Mouse (Mus musculus): ENCODE measurements around the gene Ndufs1.
A peak's percentile ranks its signal among the peaks of the same experiment; 100 is the strongest.
"Not testable (repeated sequence)": the region's sequence is repeated elsewhere in the genome, so short reads cannot be mapped to it uniquely, and the experiment has no call there.

The Ndufs1 gene

DNA sequence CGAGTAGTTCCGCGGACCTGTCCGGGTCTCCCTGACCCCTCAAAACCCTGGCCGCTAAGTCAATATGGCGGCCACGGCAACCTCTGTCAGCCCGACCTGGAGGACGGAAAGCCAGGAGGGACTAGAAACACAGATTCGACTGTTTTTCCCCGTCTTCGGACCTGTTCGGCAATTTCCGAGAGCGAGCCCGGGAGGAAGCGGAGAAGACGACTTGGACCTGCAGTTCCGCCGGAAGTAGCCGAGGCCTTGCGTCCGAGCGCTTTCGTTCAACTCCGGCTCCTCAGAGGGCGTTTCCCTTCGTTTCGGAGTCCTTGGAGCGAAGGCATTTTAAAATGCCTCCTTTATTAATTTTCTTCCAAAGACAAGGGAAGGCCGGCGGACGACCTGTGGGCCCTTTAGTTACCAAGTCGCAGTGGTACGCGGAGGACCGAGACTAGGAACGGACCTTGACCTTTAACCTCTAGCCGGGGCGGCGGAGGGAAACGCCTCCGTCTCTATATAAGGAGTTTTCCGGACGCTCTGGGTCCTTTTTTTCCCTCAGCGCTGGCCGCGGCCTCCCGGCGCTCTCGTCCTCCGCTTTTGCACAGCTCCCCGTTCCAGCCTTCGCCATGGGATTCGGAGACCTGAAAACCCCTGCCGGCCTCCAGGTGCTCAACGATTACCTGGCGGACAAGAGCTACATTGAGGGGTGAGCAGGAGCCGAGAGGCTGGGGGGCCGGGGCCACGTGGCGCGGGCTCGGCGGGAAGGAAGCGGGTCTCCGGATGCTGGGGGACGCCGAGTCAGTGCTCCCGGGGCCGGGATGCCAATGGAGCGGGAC lies at the start of gene Ndufs1, which contains the start of gene Eef1b2:
Gene Ndufs1 (minus strand): TSS at position 230 of the 818 bp plus-strand sequence.
Gene Eef1b2 (plus strand): TSS at position 222 of the 818 bp plus-strand sequence.
- DNase-seq (ENCODE audit: low spot score in 2 of 2): peak; percentile 97 to 99

DNA sequence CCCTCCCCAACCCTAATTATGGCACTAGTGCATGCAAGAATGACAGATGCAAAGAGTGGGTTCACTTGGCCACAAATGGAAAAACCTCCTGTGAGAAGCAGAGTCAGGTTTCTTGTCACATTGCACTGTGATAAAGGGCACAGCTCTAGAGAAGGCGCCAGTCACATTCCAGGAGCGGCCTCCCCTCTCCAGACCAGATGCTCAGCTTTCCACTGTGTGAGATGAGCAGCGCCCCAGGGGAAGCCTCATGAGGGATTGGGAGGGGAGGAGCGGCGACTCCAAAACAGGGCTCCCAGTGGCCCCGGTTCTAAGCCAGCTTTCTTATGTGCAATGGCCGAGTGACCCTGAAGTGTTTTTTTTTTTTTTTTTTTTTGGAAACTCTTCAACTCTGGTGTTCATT lies 49.3 kb upstream of the Ndufs1 start:
- no peak for DNase-seq (ENCODE audit: low spot score in 2 of 2)

DNA sequence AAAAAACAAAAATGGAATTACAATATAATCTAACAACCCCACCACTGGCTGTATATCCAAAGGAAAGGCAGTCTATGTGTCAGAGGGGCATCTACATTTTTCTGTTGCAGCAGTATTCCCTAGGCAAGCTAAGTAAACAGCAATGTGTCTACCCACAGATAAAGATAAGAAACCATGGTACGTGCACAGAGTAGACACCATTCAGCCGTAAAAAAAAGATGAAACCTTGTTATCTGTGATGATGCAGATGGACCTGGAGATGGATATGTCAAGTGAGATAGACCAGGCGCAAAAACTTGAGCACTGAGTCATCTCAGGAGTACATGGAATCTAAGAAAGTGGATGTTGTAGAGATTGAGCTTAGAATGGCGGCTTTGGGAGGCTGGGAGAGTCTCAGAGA lies 48.4 kb upstream of the Ndufs1 start:
- DNase-seq (ENCODE audit: low spot score in 2 of 2): no peak

DNA sequence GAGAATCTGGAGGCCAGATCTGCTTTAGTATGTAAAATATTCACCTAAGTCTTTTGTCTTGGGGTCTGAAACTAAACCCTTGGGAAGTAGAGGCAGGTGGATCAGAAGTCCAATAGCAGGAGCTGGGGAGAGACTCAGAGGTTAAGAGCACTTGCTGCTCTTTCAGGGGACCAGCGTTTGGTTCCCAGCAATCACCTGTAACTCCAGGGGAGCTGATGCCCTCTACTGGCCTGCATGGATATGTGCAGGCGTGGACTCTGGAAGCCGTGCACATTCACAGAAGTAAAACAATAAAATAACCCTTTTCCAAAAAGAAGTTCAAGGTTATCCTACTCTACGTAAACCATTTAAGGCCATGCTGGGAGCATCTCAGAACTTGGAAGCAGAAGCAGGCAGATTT lies 42.6 kb upstream of the Ndufs1 start:
- DNase-seq (ENCODE audit: low spot score in 2 of 2): no peak

DNA sequence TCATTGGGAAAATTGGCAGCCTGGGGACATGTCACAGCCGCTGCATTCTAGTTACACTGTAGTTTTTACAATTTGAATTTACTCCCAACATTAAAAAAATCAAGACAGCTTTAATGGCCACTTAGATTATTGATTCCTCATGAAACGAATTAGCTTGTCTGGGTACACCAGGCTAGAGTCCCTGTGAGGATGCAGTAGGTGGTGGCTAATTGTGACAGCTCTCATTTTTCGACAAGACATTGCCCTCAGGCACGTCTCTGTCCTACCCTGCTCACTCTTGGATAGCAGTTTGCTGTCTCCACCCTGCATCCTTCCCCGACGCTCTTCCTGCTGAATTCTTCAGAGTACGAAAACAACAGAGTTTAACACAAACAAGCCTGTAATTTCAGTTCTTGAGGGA lies 38.0 kb upstream of the Ndufs1 start:
- DNase-seq (ENCODE audit: low spot score in 2 of 2): no peak

DNA sequence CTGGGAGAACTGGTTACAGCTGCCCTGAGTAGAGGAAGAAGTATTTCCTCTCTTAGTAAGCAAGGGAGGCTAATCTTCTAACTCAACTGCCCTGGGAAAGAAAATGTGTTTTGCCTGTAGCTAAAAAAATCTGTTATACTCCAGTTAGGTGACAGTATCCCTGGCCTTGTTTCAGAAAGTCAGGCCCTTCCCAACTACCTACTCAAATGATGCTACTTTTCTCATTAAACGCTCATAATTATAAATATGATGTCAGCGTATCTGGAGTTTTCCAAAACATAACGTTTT lies 37.6 kb upstream of the Ndufs1 start, which contains the start of gene Gpr1:
Gene Gpr1 (minus strand): TSS at position 273 of the 288 bp plus-strand sequence.
- DNase-seq (ENCODE audit: low spot score in 2 of 2): no peak

DNA sequence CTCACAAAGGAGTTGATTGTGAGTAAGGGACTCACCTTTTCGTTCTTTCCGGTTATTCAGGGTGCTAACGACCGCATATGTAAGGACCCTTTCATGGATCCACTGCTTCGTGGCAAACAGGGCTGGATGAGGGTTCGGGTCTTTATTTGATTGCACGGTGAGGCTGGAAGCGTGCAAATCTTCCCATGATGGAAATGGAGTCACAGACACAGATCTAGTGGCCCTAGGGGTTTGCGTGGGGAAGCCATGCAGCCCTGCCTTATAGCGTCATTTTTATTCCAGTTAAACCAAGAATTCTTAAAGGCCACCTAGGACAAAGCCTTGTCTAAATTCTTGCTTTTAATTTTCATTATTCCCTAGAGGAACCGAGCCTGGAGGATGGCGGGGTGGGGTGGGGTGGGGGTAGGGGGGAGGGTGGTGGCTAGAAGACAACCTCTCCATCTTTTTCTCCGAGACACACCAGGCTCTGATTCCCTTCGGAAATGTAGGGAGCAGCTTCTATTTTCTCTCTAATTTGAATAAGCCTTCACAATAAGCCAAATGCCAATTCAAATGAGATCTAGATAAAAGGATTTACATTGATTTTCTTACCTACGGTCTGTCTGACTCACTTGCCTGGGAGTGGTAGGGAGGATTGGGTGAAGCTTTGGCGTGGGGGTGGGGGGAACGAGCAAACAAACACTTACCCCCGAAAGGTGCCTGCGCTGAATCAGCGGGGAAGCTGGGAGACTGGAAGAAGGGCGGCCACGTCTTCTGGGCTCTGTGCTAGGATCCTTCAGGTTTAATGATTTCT lies 37.0 kb upstream of the Ndufs1 start:
- no peak for DNase-seq (ENCODE audit: low spot score in 2 of 2)

DNA sequence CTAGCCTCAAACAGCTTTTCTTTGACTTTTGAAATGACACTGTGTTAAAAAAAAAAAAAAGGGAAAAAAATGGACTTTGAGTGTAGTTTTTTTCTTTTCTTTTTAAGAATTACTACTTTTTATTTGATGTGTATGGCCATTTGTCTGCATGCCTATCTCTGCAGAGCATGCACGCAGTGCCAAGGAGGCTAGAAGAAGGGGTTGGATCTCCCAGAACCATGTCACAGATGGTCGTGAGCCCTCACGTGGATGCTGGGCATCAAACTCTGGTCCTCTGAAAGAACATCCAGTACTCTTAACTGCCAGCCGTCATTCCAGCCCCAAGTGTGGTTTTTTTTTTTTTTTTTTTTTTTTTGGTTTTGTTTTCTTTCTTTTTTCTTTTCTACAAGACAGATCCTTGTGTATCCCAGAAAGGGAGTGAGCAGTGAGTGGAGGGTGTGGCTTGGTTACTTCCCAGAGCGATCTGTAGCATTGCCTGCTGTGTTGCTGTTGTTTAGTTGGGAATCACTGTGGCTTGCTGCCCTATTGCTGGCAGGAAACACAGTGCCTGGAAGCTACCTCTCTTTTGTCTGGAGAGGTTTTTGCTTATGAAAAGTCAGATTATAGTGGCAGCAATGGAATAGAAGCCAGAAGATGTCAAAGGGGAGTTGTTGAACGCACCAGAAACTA lies 33.4 kb upstream of the Ndufs1 start:
- DNase-seq (ENCODE audit: low spot score in 2 of 2): no peak

DNA sequence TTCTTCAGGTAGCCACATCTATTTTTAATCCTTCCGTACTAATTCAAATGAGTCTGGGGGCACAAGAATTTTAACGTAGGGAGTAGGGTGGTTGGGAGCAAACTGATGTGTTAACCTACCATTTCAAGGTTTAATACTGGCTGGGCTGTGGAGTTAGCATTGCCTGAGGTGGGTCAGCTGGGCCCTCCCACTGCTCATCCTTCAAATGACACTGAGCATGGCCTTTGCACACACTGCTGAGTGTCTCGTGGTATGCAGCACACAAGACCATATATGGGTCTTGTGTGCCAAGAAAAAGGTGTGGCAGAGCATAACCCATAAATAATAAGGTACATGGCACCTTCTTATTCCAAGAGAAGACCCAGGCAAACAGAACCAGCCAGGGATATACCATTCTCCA lies 31.0 kb upstream of the Ndufs1 start:
- no peak for DNase-seq (ENCODE audit: low spot score in 2 of 2)

DNA sequence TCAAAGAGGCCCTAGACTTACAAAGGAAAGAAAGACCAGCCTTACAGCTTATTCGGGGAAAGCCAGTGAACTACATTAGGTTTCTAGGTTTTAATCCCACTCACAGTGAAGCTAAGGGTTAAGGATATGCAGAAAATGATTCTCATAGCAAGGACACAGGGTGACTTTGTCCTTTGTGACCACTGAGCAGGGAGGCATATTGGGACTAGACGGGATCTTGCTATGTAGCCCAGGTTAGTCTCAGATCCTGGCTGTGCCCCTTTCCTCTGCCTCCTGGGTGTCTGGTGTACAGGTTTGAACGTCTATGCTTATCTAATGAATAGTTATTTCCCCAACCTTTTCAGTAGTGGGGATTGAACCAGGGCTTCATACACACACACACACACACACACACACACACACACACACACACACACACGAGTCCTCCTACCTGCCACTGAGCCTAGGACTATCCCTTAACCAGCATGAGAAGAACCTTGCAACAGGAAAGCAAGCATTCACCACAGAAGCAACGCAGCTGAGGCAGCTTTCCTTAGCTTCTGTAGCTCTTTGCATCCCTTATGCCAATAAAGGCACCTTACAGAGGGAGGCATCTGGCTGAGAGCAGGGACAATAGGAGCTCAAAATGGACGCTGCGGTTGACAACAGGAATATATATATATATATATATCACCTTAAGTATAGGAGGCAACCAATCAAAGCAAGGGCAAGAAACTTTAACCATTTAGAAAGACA lies 28.2 kb upstream of the Ndufs1 start:
- DNase-seq (ENCODE audit: low spot score in 2 of 2): no peak

DNA sequence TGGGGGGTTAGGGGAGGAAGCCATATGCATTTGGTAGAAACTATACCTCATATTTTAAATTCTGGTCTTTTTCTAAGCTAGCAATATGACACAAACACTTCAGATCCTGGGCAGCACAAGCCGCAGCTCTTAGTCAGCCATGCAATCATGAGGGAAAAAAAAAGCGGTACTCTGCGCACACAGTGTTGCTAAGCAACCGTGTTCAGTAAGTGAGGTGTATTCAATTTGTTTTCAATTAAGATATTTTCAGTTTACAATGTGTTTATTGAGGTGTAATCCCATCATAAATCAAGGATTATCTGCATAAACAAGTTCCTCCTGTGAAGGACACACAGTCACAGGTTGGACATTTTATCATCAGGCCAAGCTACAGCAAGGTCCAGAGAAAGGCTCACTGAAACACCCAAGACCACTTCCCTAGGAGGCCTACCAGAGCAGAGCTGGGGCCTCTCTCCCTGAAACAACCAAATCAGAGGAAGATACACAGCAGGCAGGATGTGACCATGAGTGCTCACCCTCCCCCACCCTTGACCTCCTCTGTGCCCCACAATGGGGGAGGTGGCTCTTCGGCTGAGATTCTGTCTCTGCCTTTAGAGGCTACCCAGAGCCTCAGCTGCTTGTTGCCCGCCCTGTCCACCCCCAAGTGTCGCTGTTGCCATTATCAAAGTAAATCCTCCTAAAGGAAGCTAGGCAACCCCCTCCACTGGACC lies 27.5 kb upstream of the Ndufs1 start:
- DNase-seq (ENCODE audit: low spot score in 2 of 2): no peak

DNA sequence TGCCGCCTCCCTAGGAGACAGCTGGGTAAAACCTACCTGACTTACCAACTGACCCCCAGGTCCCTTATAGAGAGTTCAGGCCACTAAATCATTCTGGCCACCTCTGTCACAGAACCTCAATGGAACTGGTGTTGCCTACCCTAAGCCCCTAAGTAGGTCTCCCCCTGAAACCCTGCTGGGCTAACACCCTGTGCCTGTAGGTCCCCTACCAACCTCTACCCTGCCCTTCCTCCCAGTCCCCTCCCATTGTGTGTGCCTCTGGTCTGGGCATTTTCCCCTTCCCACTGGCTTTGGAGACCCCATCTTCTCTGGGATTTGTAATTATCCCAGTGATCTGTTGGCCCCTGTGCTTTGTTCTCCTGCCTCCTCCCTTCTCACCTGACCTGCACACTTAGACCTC lies 26.8 kb upstream of the Ndufs1 start:
- DNase-seq (ENCODE audit: low spot score in 2 of 2): no peak

DNA sequence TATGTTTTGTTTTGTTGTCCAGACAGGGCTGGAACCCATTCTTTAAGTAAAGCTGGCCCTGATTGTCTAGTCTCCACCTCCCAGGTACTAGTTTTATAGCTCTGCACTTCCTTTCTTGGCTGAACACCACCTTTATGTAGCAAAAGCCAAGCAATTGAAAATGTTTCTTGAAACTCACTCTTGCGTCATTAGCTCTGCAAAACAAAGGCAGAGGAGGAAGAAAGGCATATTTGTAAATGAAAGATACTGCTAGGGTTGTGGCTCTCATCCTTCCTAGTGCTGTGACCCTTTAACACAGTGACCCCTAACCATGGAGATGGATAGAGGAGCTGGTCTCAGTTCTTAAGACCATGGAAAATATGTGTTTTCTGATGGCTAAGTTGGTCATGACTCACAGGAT lies 25.0 kb upstream of the Ndufs1 start:
- no peak for DNase-seq (ENCODE audit: low spot score in 2 of 2)

DNA sequence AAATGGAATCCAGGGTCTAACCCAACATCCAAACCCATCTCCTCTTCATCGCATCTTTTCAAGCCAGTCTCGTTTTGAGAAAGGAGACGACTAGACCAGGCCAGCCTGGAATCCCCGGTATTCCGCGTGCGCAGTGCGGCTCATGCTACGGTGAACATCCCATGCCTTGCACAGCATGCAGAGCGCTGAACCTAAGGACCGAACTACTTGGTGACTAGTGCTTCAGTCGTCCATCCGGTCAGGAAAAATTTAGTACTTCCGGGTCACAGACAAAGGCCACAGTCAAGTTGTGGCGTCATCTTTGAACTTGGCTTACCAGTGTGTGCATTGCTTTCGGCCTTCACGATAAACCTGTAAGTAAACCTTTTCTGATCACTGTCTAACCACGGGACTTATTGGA lies 23.7 kb upstream of the Ndufs1 start:
- no peak for DNase-seq (ENCODE audit: low spot score in 2 of 2)

DNA sequence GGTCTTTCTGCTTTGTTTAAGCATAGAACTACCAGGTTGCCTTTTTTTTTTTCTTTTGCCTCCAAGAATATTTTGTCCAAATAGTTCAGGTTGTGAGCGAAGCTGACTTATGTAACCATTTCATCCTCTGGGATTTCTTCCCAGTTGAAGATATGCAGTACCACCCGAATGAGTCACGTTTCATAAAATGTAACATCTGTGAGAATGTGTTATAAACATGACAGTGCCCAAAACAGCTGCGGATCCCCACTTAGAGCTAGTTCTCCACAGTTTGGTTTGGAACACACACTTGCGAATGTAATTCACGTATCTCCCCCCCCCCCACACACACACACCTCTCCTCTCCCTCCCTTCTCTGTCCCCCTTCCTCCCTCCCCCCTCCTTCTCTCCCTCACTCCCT lies 22.8 kb upstream of the Ndufs1 start:
- DNase-seq (ENCODE audit: low spot score in 2 of 2): no peak

DNA sequence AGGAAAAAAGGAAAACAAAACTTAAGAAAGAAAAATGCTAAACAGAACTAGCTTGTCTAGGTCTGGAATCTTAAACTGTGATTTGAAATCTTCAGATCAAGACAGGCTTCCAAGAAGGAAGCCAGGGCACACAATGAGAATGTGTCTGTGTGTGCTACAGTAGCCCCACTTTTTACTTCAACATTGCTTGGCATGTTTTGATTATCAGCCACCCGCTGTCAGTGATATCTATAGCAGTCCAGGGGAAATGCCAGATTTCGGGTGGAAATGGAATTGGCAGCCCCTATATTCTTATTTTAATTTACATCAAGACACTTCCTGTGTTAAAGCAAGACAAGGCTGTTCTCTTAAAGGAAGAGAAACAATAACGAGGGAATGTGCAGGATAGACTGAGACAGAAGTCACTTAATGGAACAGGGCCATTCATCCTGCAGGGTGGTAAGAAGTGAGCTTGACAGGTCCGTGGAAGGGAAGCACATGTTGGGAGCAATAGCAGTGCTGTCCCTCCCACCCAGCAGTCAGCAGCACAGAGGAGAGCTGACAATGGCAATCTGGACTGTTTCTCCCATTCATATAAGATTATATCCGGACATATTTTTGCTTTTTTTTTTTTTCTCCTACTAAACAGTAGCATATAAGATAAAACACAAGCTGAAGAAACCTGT lies 19.3 kb upstream of the Ndufs1 start:
- DNase-seq (ENCODE audit: low spot score in 2 of 2): no peak

DNA sequence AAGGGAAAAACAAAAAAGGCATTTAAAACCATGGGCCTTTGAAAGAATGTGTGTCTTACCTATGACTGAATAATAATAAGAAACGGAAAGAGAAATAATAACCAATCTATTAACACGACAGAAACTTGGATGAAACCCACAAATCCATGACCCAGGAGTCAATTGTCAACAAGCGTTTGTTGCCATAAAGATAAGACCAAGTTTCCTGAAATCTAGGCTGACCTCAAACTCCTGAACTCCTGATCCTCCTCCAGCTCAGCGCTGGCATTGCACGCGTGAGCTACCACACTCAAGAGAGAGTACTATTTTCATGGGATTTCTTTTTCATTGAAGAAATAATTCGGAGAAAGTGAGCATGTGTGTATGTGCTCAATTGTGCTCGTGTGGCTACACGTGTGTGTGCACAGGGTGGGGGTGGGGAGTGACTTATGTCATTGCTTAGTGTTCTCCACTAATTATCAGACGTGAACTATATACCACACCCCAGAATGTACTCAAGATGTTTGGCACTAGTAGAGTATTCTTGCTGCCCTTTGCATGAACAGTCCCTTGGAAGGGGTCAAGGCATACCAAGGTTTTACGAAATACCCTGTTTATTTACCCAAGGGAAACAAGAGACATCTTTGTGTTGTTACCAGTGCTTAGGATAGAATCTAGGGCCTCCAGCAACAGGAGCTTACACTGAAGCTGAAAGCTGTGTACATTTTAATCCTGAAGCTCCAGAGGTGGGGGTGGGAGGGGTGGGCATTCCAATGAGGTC lies 15.9 kb upstream of the Ndufs1 start:
- DNase-seq (ENCODE audit: low spot score in 2 of 2): no peak

DNA sequence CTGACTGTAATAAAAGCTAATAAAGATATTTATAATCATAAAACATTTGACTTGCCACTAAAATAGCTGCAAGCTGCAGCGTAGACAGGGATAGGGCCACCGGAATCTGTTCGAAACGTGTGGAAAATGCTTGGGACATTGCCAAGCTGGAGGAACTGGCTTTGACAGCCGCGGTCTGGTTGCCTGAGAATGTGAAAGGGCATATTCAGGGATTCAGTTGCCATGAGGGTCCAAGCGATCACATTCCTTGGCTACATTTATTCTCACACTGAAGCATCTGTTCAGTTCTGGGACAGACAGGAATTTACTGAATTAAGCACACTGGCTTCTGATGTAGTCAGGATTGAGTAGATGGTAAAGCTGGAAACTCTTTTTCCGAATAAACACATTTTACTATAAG lies 14.2 kb upstream of the Ndufs1 start:
- no peak for DNase-seq (ENCODE audit: low spot score in 2 of 2)

DNA sequence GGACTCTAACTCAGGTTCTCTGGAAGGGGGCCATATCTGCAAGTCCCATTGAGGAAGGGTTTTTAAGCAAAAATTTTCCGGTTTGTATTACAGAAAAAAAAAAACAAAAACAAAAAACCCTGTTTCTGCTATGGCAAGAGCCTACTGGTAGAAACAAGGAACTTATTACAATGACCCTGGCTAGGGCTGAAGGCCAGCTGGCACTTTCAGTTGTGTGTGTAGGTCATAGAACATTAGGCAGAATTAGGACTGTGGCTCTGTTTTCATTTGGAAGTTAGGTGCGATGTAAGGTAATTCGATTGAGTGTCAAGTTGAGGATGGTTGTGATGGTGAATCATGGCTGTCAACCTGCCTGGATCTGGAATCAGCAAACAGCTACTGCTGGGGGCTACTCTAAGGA lies 11.9 kb upstream of the Ndufs1 start:
- DNase-seq (ENCODE audit: low spot score in 2 of 2): no peak

DNA sequence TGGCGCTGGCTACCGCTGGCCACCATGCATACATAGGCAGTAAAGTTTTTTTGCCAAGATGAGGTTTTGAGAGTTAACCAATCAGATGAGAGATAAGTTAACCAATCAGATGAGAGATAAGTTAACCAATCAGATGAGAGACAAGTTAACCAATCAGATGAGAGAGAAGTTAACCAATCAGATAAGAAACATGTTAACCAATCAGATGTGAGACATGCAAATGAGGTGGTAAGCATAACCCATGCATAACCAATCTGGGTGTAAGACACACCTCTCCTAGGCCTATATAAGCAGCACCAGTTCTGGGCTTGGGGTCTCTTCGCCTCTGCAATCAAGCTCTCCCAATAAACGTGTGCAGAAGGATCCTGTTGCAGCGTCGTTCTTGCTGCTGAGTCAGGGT lies 8.8 kb upstream of the Ndufs1 start:
- DNase-seq (ENCODE audit: low spot score in 2 of 2): not testable (repeated sequence)

All from frontal cortex, postnatal 10 days (tissue).